8 mouse cellular contexts compared by ENCODE assay signal in genomic region chr19:60791164-60791563, GRCm38 (mm10). TPM values are rescaled to one million over a fixed set of nuclear protein-coding genes. Genes with fewer than 3 reads are reported as not detected.
DNase-seq lines count a peak whose midpoint lies in the region; ATAC-seq and TF ChIP-seq lines count a peak whose summit lies in the region.

No protein-coding gene starts in this region.

- TF ChIP-seq POLR2A in olfactory bulb, adult 2 months (IDR thresholded peaks at IDR 0.05; ENCODE audit: insufficient read depth, low read depth, low read length), result no peak

- 25% methylated on average over 9 of the region's 9 CpGs for WGBS in limb, embryonic 10.5 days
- 5% methylated on average over 9 of the region's 9 CpGs for WGBS in olfactory bulb, adult 2 months

- H3K4me3 ChIP-seq in megakaryocyte, embryonic 14.5 days (replicated peaks), result peak overlapping the region; percentile 95
- H3K4me3 ChIP-seq in limb, embryonic 10.5 days, result peak overlapping the region; percentile 96
- peak overlapping the region; percentile 80; the same call in 1 of the 2 replicates for H3K4me3 ChIP-seq in olfactory bulb, adult 2 months (ENCODE audit: insufficient read depth, low read depth, low read length)

- no peak for TF ChIP-seq CTCF in olfactory bulb, adult 2 months (IDR thresholded peaks at IDR 0.05; ENCODE audit: insufficient read depth, low read depth, low read length)

- DNase-seq in cerebellum, adult 11 months, result peak; percentile 12
- no peak for DNase-seq in limb, embryonic 10.5 days (ENCODE audit: low spot score)
- no peak for DNase-seq in frontal cortex, adult 2 months (ENCODE audit: extremely low spot score in 1 of 2, low spot score in 1 of 2)
- DNase-seq in gastrocnemius, postnatal 10 days, result no peak

- H3K27ac ChIP-seq in limb, embryonic 10.5 days, result peak overlapping the region; percentile 99
- H3K27ac ChIP-seq in olfactory bulb, adult 2 months (ENCODE audit: insufficient read depth, low read depth, low read length), result peak overlapping the region; percentile 92

- no peaks in the 10 kb centered on the region for H3K9me3 ChIP-seq in megakaryocyte, embryonic 14.5 days
- no peaks in the 10 kb centered on the region for H3K9me3 ChIP-seq in limb, embryonic 10.5 days (replicated peaks)

- peaks cover 3% of the 10 kb centered on the region for H3K36me3 ChIP-seq in megakaryocyte, embryonic 14.5 days (replicated peaks; ENCODE audit: low read length)
- H3K36me3 ChIP-seq in limb, embryonic 10.5 days, result 0 out of 2 replicates have a peak, but pooled peaks cover 4% of the 10 kb centered on the region

- no peak for ATAC-seq in cerebellum, adult (ENCODE audit: insufficient number of reproducible peaks, low FRiP score, low TSS enrichment)
- ATAC-seq in megakaryocyte, adult 5-6 weeks (ENCODE audit: poor library complexity, severe bottlenecking), result no peak

- H3K27me3 ChIP-seq in megakaryocyte, embryonic 14.5 days (replicated peaks), result no peaks in the 10 kb centered on the region
- H3K27me3 ChIP-seq in limb, embryonic 10.5 days (ENCODE audit: low read depth, poor library complexity, severe bottlenecking), result no peaks in the 10 kb centered on the region

- peaks cover 28% of the 10 kb centered on the region for H3K4me1 ChIP-seq in megakaryocyte, embryonic 14.5 days
- H3K4me1 ChIP-seq in limb, embryonic 10.5 days, result peaks cover 14% of the 10 kb centered on the region
- no peaks in the 10 kb centered on the region for H3K4me1 ChIP-seq in olfactory bulb, adult 2 months (ENCODE audit: control insufficient read depth, insufficient read depth, low read length)

RNA-seq across cellular contexts. Expression of gene Eif3a, which starts 0.7 kb away (rescaled TPM):
- polyA plus RNA-seq in megakaryocyte, embryonic 14.5 days (2012; ENCODE audit: insufficient read depth, low replicate concordance), result 5.7 and 38.4 TPM in 2 replicates
- total RNA-seq in megakaryocyte, adult 5-6 weeks (2015), result 152 and 154 TPM in 2 replicates
- 194 and 226 TPM in 2 replicates for total RNA-seq in megakaryocyte, adult 5-6 weeks (2017)
- 156 and 175 TPM in 2 replicates for polyA plus RNA-seq in limb, embryonic 10.5 days (2016; fragmentation: Nextera tagmentation; extraction: Ambion mirVana)
- polyA plus RNA-seq in olfactory bulb, adult 2 months (2012; ENCODE audit: insufficient read depth, insufficient read length, low replicate concordance, missing spikeins), result 89.3 and 118 TPM in 2 replicates
- 71.4 and 76.3 TPM in 2 replicates for polyA plus RNA-seq in frontal cortex, adult 2 months (2012; rRNA removed)
- total RNA-seq in gastrocnemius, postnatal 10 days (2021), result 100 to 1,000 TPM in 1 of 2 experiments, 10 to 100 TPM in 1; 96.2 to 105 TPM

RNA-seq across cellular contexts. Expression of gene Fam45a, which starts 20.2 kb away (rescaled TPM):
- polyA plus RNA-seq in megakaryocyte, embryonic 14.5 days (2012; ENCODE audit: insufficient read depth, low replicate concordance), result 8.6 TPM in 1 of 2 replicates, not detected in the other
- 47.7 and 49.6 TPM in 2 replicates for total RNA-seq in megakaryocyte, adult 5-6 weeks (2015)
- 28.8 and 31.3 TPM in 2 replicates for total RNA-seq in megakaryocyte, adult 5-6 weeks (2017)
- 22.0 and 25.8 TPM in 2 replicates for polyA plus RNA-seq in limb, embryonic 10.5 days (2016; fragmentation: Nextera tagmentation; extraction: Ambion mirVana)
- polyA plus RNA-seq in olfactory bulb, adult 2 months (2012; ENCODE audit: insufficient read depth, insufficient read length, low replicate concordance, missing spikeins), result not detected in 2 replicates
- 41.4 and 44.1 TPM in 2 replicates for polyA plus RNA-seq in frontal cortex, adult 2 months (2012; rRNA removed)
- total RNA-seq in gastrocnemius, postnatal 10 days (2021), result 10 to 100 TPM; 15.2 to 20.1 TPM

RNA-seq across cellular contexts. Expression of gene Nanos1, which starts 35.4 kb away (rescaled TPM):
- polyA plus RNA-seq in megakaryocyte, embryonic 14.5 days (2012; ENCODE audit: insufficient read depth, low replicate concordance), result 0.69 and 0.83 TPM in 2 replicates
- 1.8 and 2.6 TPM in 2 replicates for total RNA-seq in megakaryocyte, adult 5-6 weeks (2015)
- total RNA-seq in megakaryocyte, adult 5-6 weeks (2017), result 1.6 and 2.1 TPM in 2 replicates
- 1.0 and 1.1 TPM in 2 replicates for polyA plus RNA-seq in limb, embryonic 10.5 days (2016; fragmentation: Nextera tagmentation; extraction: Ambion mirVana)
- polyA plus RNA-seq in olfactory bulb, adult 2 months (2012; ENCODE audit: insufficient read depth, insufficient read length, low replicate concordance, missing spikeins), result not detected in 2 replicates
- polyA plus RNA-seq in frontal cortex, adult 2 months (2012; rRNA removed), result 16.0 and 18.6 TPM in 2 replicates
- under 1 TPM; 0.38 to 0.45 TPM for total RNA-seq in gastrocnemius, postnatal 10 days (2021)
